Mouse (Mus musculus) kidney, embryonic 15.5 days (tissue): Measurements from ENCODE around the gene Rab27a. TPM values are rescaled to one million over a fixed set of nuclear protein-coding genes. Genes with fewer than 3 reads are reported as not detected.

Experiments used
- ATAC-seq: fragments of 200-750 bp; cut with Nextera tagmentation; replicated peaks from 2 replicates; pipeline ENCODE4 v1.8.0; 2017; ENCODE audit warnings: moderate TSS enrichment; ENCODE audit not compliant: low FRiP score
- H3K27ac ChIP-seq: fragments of 300-500 bp; sonication (generic); 2 replicates; pipeline ENCODE4 v1.5.1; 2015; ENCODE audit warnings: mild to moderate bottlenecking, inconsistent platforms
- H3K27me3 ChIP-seq: fragments of 300-500 bp; sonication (generic); 2 replicates; pipeline ENCODE4 v1.6.1; 2015; ENCODE audit warnings: inconsistent platforms
- H3K36me3 ChIP-seq: fragments of 300-500 bp; sonication (generic); 2 replicates; pipeline ENCODE4 v1.6.1; 2015; ENCODE audit warnings: inconsistent platforms
- H3K4me1 ChIP-seq: fragments of 300-500 bp; sonication (generic); 2 replicates; pipeline ENCODE4 v1.6.1; 2015; ENCODE audit warnings: inconsistent platforms
- H3K4me2 ChIP-seq: fragments of 300-500 bp; sonication (generic); 2 replicates; pipeline ENCODE4 v1.6.1; 2015; ENCODE audit warnings: moderate library complexity, mild to moderate bottlenecking, inconsistent platforms
- H3K4me3 ChIP-seq: fragments of 300-500 bp; sonication (generic); replicated peaks from 2 replicates; pipeline ENCODE4 v1.5.1; 2015; ENCODE audit warnings: mild to moderate bottlenecking, inconsistent platforms
- H3K9ac ChIP-seq: fragments of 300-500 bp; sonication (generic); 2 replicates; pipeline ENCODE4 v1.6.1; 2015; ENCODE audit warnings: mild to moderate bottlenecking, inconsistent platforms
- H3K9me3 ChIP-seq: fragments of 300-500 bp; sonication (generic); replicated peaks from 2 replicates; pipeline ENCODE4 v1.6.1; 2016; ENCODE audit warnings: inconsistent platforms
- WGBS: fragments of 180-500 bp; shearing (Covaris S2); methylation state at CpG from one replicate; pipeline ENCODE4 v1.1.7; 2015; ENCODE audit warnings: mixed read lengths; 5-methylcytosine and 5-hydroxymethylcytosine counted together
- polyA plus RNA-seq: library from polyadenylated mRNA; unstranded; fragments of >200 nt; fragmentation: Nextera tagmentation; extraction: Ambion mirVana; gene quantifications from 2 replicates; pipeline ENCODE4 v1.2.1, GENCODE M21; 2015

Rab27a gene
- polyA plus RNA-seq, 1 experiment from 2014 or later, result 7.1 TPM

DNA sequence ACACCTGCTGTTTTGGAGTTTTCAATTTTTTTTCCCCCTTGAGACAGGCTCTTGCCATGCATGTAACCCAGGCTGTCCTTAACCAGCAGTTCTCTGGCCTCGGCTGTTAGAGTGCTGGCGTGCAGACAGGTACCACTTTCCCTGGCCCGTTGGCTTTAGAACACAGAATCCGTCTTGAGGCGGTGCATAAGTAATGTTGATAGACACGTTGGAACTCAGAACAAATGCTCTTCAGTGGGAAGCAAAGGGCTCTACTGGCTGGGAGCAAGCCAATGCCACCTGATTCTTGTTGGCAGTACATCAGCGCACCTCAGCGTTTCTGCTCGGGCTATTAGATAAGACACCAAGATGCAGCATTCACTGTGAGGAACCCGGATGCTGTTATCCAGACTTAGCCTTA lies 24.8 kb upstream of the Rab27a start:
- H3K9ac ChIP-seq, result no peak overlapping the region
- peaks cover 73% of the 10 kb centered on the region for H3K36me3 ChIP-seq
- WGBS, result 91% methylated on average over 10 of the region's 10 CpGs
- H3K4me2 ChIP-seq, result no peak overlapping the region
- ATAC-seq, result no peak
- H3K4me1 ChIP-seq, result no peaks in the 10 kb centered on the region
- H3K27me3 ChIP-seq, result no peaks in the 10 kb centered on the region
- H3K27ac ChIP-seq, result no peak overlapping the region
- no peak overlapping the region for H3K4me3 ChIP-seq
- no peaks in the 10 kb centered on the region for H3K9me3 ChIP-seq

- no peaks in the 10 kb centered on the region for H3K9me3 ChIP-seq
- peaks cover 66% of the 10 kb centered on the region for H3K36me3 ChIP-seq
- no peak overlapping the region for H3K9ac ChIP-seq
- H3K4me3 ChIP-seq, result no peak overlapping the region
- no peaks in the 10 kb centered on the region for H3K27me3 ChIP-seq
- ATAC-seq, result no peak
- H3K4me1 ChIP-seq, result no peaks in the 10 kb centered on the region
- H3K27ac ChIP-seq, result no peak overlapping the region
- 90% methylated on average over 5 of the region's 5 CpGs for WGBS
- no peak overlapping the region for H3K4me2 ChIP-seq
Observed at GRCm38 (mm10) chr9:73020566-73021097, 24.0 kb upstream of the Rab27a start.

GRCm38 (mm10) chr9:73025818-73026636 lies 18.6 kb upstream of the Rab27a start:
- H3K9ac ChIP-seq, result no peak overlapping the region
- ATAC-seq, result no peak
- peaks cover 46% of the 10 kb centered on the region for H3K36me3 ChIP-seq
- no peaks in the 10 kb centered on the region for H3K27me3 ChIP-seq
- 29% methylated on average over 17 of the region's 17 CpGs for WGBS
- no peaks in the 10 kb centered on the region for H3K4me1 ChIP-seq
- H3K27ac ChIP-seq, result no peak overlapping the region
- no peak overlapping the region for H3K4me3 ChIP-seq
- H3K9me3 ChIP-seq, result no peaks in the 10 kb centered on the region
- H3K4me2 ChIP-seq, result no peak overlapping the region

GRCm38 (mm10) chr9:73030443-73030842 lies 14.2 kb upstream of the Rab27a start:
- no peak overlapping the region for H3K9ac ChIP-seq
- no peaks in the 10 kb centered on the region for H3K9me3 ChIP-seq
- H3K36me3 ChIP-seq, result peaks cover 60% of the 10 kb centered on the region
- H3K4me3 ChIP-seq, result no peak overlapping the region
- no peak overlapping the region for H3K4me2 ChIP-seq
- WGBS, result 98% methylated on average over 1 of the region's 1 CpGs
- ATAC-seq, result no peak
- H3K27me3 ChIP-seq, result no peaks in the 10 kb centered on the region
- H3K27ac ChIP-seq, result no peak overlapping the region
- no peaks in the 10 kb centered on the region for H3K4me1 ChIP-seq

- Histone ChIP-seq H3K4me2 (no peak overlapping the region), H3K36me3 (peaks cover 67% of the 10 kb centered on the region), H3K9ac (no peak overlapping the region), H3K4me1 (no peaks in the 10 kb centered on the region), H3K27ac (no peak overlapping the region), H3K9me3 (no peaks in the 10 kb centered on the region), H3K4me3 (no peak overlapping the region), H3K27me3 (no peaks in the 10 kb centered on the region)
- WGBS, result 73% methylated on average over 4 of the region's 4 CpGs
- no peak for ATAC-seq
Observed at GRCm38 (mm10) chr9:73031421-73031820, 13.2 kb upstream of the Rab27a start.

- Histone ChIP-seq H3K36me3 (peaks cover 65% of the 10 kb centered on the region), H3K27ac (no peak overlapping the region), H3K27me3 (no peaks in the 10 kb centered on the region), H3K9me3 (no peaks in the 10 kb centered on the region), H3K9ac (no peak overlapping the region), H3K4me1 (no peaks in the 10 kb centered on the region), H3K4me2 (no peak overlapping the region), H3K4me3 (no peak overlapping the region)
- no peak for ATAC-seq
- WGBS, result 95% methylated on average over 1 of the region's 1 CpGs
Observed at GRCm38 (mm10) chr9:73033406-73033805, 11.2 kb upstream of the Rab27a start.

GRCm38 (mm10) chr9:73039222-73039945 lies 5.3 kb upstream of the Rab27a start:
- under 1% methylated on average over 49 of the region's 49 CpGs for WGBS
- H3K36me3 ChIP-seq, result peaks cover 17% of the 10 kb centered on the region

GRCm38 (mm10) chr9:73040080-73040479 lies 4.6 kb upstream of the Rab27a start, which contains the start of gene Pigb:
Gene Pigb, minus strand, starts transcription at chr9:73040378.
- no peak for ATAC-seq
- no peaks in the 10 kb centered on the region for H3K9me3 ChIP-seq
- WGBS, result 31% methylated on average over 6 of the region's 6 CpGs

More at GRCm38 (mm10) chr9:73039222-73039945, 5.3 kb upstream of the Rab27a start:
- no peaks in the 10 kb centered on the region for H3K9me3 ChIP-seq
- no peaks in the 10 kb centered on the region for H3K27me3 ChIP-seq
- peak overlapping the region; percentile 95 for H3K4me3 ChIP-seq
- ATAC-seq, result peak; percentile 88
- H3K4me2 ChIP-seq, result peak overlapping the region; percentile 82
- peaks cover 24% of the 10 kb centered on the region for H3K4me1 ChIP-seq
- peak overlapping the region; percentile 87 for H3K27ac ChIP-seq
- peak overlapping the region; percentile 88 for H3K9ac ChIP-seq

DNA sequence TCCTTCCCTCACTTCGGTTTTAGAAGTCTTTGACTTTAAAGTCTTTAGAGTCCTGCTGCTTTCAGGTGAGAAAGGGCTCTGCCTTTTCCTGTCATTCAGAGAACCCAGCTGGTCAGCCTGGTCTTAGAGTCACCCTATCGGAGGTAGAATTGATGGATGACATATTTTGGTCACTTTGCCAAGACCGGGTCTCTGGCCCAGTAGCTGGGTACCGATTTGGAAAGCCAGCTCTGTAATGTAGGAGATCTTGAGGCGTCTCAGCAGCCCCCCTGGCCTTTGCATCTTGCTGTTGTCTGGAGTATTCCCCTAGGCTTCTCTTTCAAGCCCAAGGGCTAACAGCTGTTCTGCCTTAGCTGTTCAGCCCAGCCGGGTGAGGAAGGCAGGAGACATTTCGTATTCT lies 550 bp downstream of the Rab27a start:
- Histone ChIP-seq H3K4me1 (peaks cover 29% of the 10 kb centered on the region), H3K4me3 (peak overlapping the region; percentile 55), H3K9ac (peak overlapping the region; percentile 55; the same call in 1 of the 2 replicates), H3K27ac (no peak overlapping the region), H3K36me3 (0 out of 2 replicates have a peak, but pooled peaks cover 3% of the 10 kb centered on the region), H3K9me3 (no peaks in the 10 kb centered on the region), H3K27me3 (no peaks in the 10 kb centered on the region), H3K4me2 (peak overlapping the region; percentile 95)
- peak; percentile 33; the same call in 1 of the 2 replicates for ATAC-seq
- 6% methylated on average over 7 of the region's 7 CpGs for WGBS

More at GRCm38 (mm10) chr9:73040080-73040479, 4.6 kb upstream of the Rab27a start, which contains the start of gene Pigb:
- H3K9ac ChIP-seq, result peak within 1 kb of the TSS; percentile 88
- no peaks in the 10 kb centered on the region for H3K27me3 ChIP-seq
- peaks cover 31% of the 10 kb centered on the region for H3K4me1 ChIP-seq
- H3K4me3 ChIP-seq, result peak within 1 kb of the TSS; percentile 95
- H3K4me2 ChIP-seq, result peak within 1 kb of the TSS; percentile 82
- peak within 1 kb of the TSS; percentile 87 for H3K27ac ChIP-seq
- H3K36me3 ChIP-seq, result peaks cover 17% of the 10 kb centered on the region

DNA sequence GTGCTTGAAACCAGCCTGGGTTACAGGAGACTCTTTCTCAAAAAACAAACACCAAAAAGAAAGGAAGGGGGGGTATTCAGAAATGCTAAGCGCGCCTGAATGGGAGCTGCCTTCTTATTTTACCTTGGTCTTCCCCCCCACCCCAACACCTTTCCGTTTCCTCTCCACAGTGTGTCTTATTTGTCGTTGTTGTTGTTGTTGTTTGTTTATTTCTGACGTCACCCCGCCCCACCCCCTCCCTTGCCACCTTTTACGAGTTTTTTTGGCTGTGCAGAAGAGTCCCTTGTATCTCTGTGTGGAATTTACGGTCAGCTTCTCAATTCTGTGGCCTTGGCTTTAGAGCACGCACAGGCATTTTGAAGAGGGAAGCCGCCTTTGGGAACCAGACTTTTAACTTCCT lies 1.1 kb downstream of the Rab27a start:
- H3K36me3 ChIP-seq, result 0 out of 2 replicates have a peak, but pooled peaks cover 3% of the 10 kb centered on the region
- peak overlapping the region; percentile 55; the same call in 1 of the 2 replicates for H3K4me3 ChIP-seq

GRCm38 (mm10) chr9:73047906-73048305 lies 3.3 kb downstream of the Rab27a start:
- H3K9ac ChIP-seq, result no peak overlapping the region
- H3K27ac ChIP-seq, result no peak overlapping the region

More for the DNA sequence above, 1.1 kb downstream of the Rab27a start:
- ATAC-seq, result no peak
- Histone ChIP-seq H3K9me3 (no peaks in the 10 kb centered on the region), H3K4me1 (peaks cover 26% of the 10 kb centered on the region), H3K27ac (no peak overlapping the region), H3K27me3 (no peaks in the 10 kb centered on the region), H3K4me2 (peak overlapping the region; percentile 95), H3K9ac (no peak overlapping the region)
- WGBS, result 71% methylated on average over 10 of the region's 10 CpGs

DNA sequence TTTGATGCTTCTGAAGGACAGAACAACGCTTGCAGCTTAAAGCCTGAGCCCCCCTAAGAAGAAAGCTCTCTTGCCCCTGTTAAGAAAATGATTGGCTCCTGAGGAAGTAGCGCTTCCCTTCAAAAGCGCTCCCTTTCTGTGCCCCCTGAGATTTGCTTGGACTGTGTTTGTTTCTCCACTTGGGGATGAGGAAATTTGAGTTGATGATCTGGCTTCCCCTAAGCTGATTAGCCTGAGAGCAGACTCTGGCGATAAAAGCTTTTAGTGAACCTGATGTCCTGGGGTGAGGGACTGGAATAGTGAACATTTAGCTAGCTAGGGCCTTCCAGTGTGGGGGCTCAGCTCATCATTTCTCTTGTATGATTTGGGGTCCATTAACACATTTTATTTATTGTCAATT lies 4.3 kb downstream of the Rab27a start:
- no peaks in the 10 kb centered on the region for H3K36me3 ChIP-seq
- peaks cover 26% of the 10 kb centered on the region for H3K4me1 ChIP-seq
- no peak overlapping the region for H3K27ac ChIP-seq
- ATAC-seq, result no peak
- H3K4me3 ChIP-seq, result no peak overlapping the region
- no peak overlapping the region for H3K4me2 ChIP-seq
- WGBS, result 33% methylated on average over 4 of the region's 4 CpGs
- no peaks in the 10 kb centered on the region for H3K9me3 ChIP-seq
- H3K9ac ChIP-seq, result no peak overlapping the region
- H3K27me3 ChIP-seq, result no peaks in the 10 kb centered on the region

More at GRCm38 (mm10) chr9:73047906-73048305, 3.3 kb downstream of the Rab27a start:
- ATAC-seq, result no peak
- no peaks in the 10 kb centered on the region for H3K27me3 ChIP-seq
- peaks cover 28% of the 10 kb centered on the region for H3K4me1 ChIP-seq
- 0 out of 2 replicates have a peak, but pooled peaks cover 1% of the 10 kb centered on the region for H3K36me3 ChIP-seq
- no peak overlapping the region for H3K4me3 ChIP-seq
- WGBS, result 83% methylated on average over 2 of the region's 2 CpGs
- no peaks in the 10 kb centered on the region for H3K9me3 ChIP-seq
- H3K4me2 ChIP-seq, result no peak overlapping the region
